19 mouse cellular contexts compared by ENCODE assay signal in the genomic region with DNA sequence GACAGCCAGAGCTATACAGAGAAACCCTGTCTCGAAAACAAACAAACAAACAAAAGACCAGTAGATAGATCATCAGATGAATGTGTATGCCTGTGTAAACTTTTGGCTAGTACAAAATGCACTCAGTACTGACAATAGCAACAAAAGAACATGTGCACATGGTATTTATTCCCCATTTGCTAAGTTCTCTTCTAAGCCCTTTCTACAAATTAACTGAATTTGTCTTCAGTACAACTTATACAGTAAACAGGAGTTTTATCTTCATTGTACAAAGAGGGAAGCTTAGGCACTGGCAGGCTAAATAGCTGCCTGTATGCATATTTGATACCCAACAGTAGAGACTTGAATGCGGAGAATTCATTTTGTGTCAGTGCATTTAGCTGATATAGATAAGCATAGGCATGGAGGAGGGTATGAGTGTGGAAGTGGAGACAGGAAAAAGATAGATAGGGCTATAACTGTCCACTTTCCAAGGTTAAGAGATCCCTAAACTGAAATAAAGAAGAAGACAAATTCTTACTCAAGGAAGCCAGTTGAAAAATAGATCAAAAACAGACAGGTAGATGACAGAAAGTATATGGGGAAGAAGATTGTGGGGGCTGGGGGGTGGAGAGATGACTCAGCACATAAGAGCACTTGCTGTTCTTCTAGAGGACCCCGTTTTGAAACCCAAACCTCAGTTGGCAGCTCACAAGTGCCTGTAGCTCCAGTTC. TPM values are rescaled to one million over a fixed set of nuclear protein-coding genes. Genes with fewer than 3 reads are reported as not detected.
DNase-seq lines count a peak whose midpoint lies in the region; ATAC-seq and TF ChIP-seq lines count a peak whose summit lies in the region.
"Had no signal": no experiment of that assay in that cellular context is flagged by ENCODE, and none has a peak within 500 bp of the region (broad histone marks: within the 10 kb centered on the region; RNA-seq: fewer than 3 reads in every experiment).

No protein-coding gene starts in this region.

- TF ChIP-seq CTCF in intestine, postnatal 0 days (IDR thresholded peaks at IDR 0.05; ENCODE audit: low read depth) = no peak

- ATAC-seq in megakaryocyte-erythroid progenitor cell, adult 5-6 weeks (replicated peaks; ENCODE audit: low FRiP score, low TSS enrichment, poor library complexity, severe bottlenecking) = peak; percentile 27; the same call in 1 of the 2 replicates
- no peak for ATAC-seq in intestine, postnatal 0 days
- ATAC-seq: activated CD4-positive, CD25-positive, alpha-beta regulatory T cell, adult 4 months; forebrain, embryonic 13.5 days; forebrain, postnatal 0 days; hindbrain, postnatal 0 days had no signal

- H3K9me3 ChIP-seq in heart, embryonic 10.5 days = no peaks in the 10 kb centered on the region
- H3K9me3 ChIP-seq in intestine, postnatal 0 days (ENCODE audit: control insufficient read depth) = no peaks in the 10 kb centered on the region
- H3K9me3 ChIP-seq: forebrain, embryonic 13.5 days; hindbrain, embryonic 13.5 days had no signal

- no peaks in the 10 kb centered on the region for H3K27me3 ChIP-seq in heart, embryonic 10.5 days (ENCODE audit: insufficient read depth, poor library complexity, severe bottlenecking)
- no peaks in the 10 kb centered on the region for H3K27me3 ChIP-seq in intestine, postnatal 0 days (replicated peaks; ENCODE audit: control insufficient read depth, insufficient read depth, low read length)
- H3K27me3 ChIP-seq: CH12.LX; forebrain, embryonic 13.5 days; hindbrain, embryonic 13.5 days had no signal

- 65% methylated on average over 3 of the region's 3 CpGs for WGBS in heart, embryonic 10.5 days
- 74% methylated on average over 3 of the region's 3 CpGs for WGBS in intestine, postnatal 0 days

- H3K36me3 ChIP-seq in heart, embryonic 10.5 days = no peaks in the 10 kb centered on the region
- no peaks in the 10 kb centered on the region for H3K36me3 ChIP-seq in intestine, postnatal 0 days (ENCODE audit: control insufficient read depth, insufficient read depth)
- H3K36me3 ChIP-seq: hindbrain, embryonic 13.5 days had no signal

- no peak overlapping the region for H3K27ac ChIP-seq in heart, embryonic 10.5 days
- H3K27ac ChIP-seq in intestine, postnatal 0 days (ENCODE audit: low read depth, low read length) = no peak overlapping the region
- H3K27ac ChIP-seq: forebrain, embryonic 13.5 days; hindbrain, embryonic 13.5 days; hindbrain, postnatal 0 days had no signal

- H3K4me1 ChIP-seq in heart, embryonic 10.5 days = no peaks in the 10 kb centered on the region
- no peaks in the 10 kb centered on the region for H3K4me1 ChIP-seq in intestine, postnatal 0 days (replicated peaks; ENCODE audit: control insufficient read depth, insufficient read depth, low read length)
- H3K4me1 ChIP-seq: forebrain, embryonic 13.5 days; hindbrain, embryonic 13.5 days had no signal

- H3K4me3 ChIP-seq in heart, embryonic 10.5 days = no peak overlapping the region
- H3K4me3 ChIP-seq in intestine, postnatal 0 days (ENCODE audit: low read depth, low read length) = no peak overlapping the region
- H3K4me3 ChIP-seq: forebrain, embryonic 13.5 days; hindbrain, embryonic 13.5 days had no signal

- DNase-seq in heart, embryonic 10.5 days (ENCODE audit: low spot score) = peak; percentile 14
- DNase-seq in heart, postnatal 36 days = no peak
- DNase-seq in A20 (ENCODE audit: low read depth, low spot score) = peak; percentile 14
- peak; percentile 32 for DNase-seq in MEL-GATA-1-ER (ENCODE audit: extremely low read depth, low read depth)
- DNase-seq in testis, postnatal 14 days (ENCODE audit: low spot score) = no peak
- DNase-seq: adrenal gland, postnatal 14 days; cerebellum, adult 11-12 months; cerebellum, adult 9-11 months; cerebellum, postnatal 36 days; forebrain, postnatal 0 days; gastrocnemius, postnatal 14 days; heart, postnatal 10 days had no signal

- H3K4me2 ChIP-seq in intestine, postnatal 0 days (replicated peaks; ENCODE audit: low read depth) = no peak overlapping the region
- H3K4me2 ChIP-seq: forebrain, embryonic 13.5 days; hindbrain, embryonic 13.5 days had no signal

- H3K9ac ChIP-seq in intestine, postnatal 0 days (ENCODE audit: low read depth, low read length) = no peak overlapping the region
- H3K9ac ChIP-seq: forebrain, embryonic 13.5 days; forebrain, postnatal 0 days; hindbrain, embryonic 13.5 days had no signal

- intact Hi-C loops in heart, postnatal 36 days (cut with DNase I) = no loop called here

RNA-seq across cellular contexts. Expression of a gene that starts 33.2 kb away (rescaled TPM):
- 42.8 and 44.9 TPM in 2 replicates for polyA plus RNA-seq in heart, embryonic 10.5 days (2016; fragmentation: Nextera tagmentation; extraction: Ambion mirVana)
- 10 to 100 TPM; 35.9 to 36.5 TPM for total RNA-seq in heart, postnatal 36 days (2021)
- 14.0 and 18.2 TPM in 2 replicates for total RNA-seq in megakaryocyte-erythroid progenitor cell, adult 5-6 weeks (2014; fragmentation: Nextera tagmentation)
- total RNA-seq in megakaryocyte-erythroid progenitor cell, adult 5-6 weeks (2017) = 15.2 and 20.5 TPM in 2 replicates
- polyA plus RNA-seq in intestine, postnatal 0 days (2015; fragmentation: Nextera tagmentation; extraction: Ambion mirVana) = 21.3 and 28.5 TPM in 2 replicates

Comparison
In these comparisons a context has a peak if more than half of its experiments do, and no peak if none do; other contexts are left out.
1. DNase-seq: peak in heart, embryonic 10.5 days (single experiment), A20 (single experiment) and MEL-GATA-1-ER (single experiment); none in heart, postnatal 36 days (0 of 2) and testis, postnatal 14 days (single experiment).